Mouse (Mus musculus) ES-Bruce4 (cell line): ENCODE results near the gene Zfp663. TPM values are rescaled to one million over a fixed set of nuclear protein-coding genes. Genes with fewer than 3 reads are reported as not detected.

Experiments
- H3K27ac ChIP-seq: 2 replicates; pipeline ENCODE4 v1.5.1; 2012; ENCODE audit warnings: low read length, inconsistent platforms; ENCODE audit not compliant: insufficient read depth
- H3K27me3 ChIP-seq: 2 replicates; pipeline ENCODE4 v1.6.1; 2012; ENCODE audit warnings: mild to moderate bottlenecking, low read length, inconsistent platforms; ENCODE audit not compliant: control insufficient read depth, poor library complexity, insufficient read depth, severe bottlenecking
- H3K36me3 ChIP-seq: 2 replicates; pipeline ENCODE4 v1.6.1; 2012; ENCODE audit warnings: inconsistent platforms, mild to moderate bottlenecking, low read length, moderate library complexity; ENCODE audit not compliant: control insufficient read depth, poor library complexity, insufficient read depth, severe bottlenecking
- H3K4me1 ChIP-seq: one replicate; pipeline ENCODE4 v1.8.1; 2011; ENCODE audit warnings: low read length; ENCODE audit not compliant: control insufficient read depth, insufficient read depth
- H3K4me3 ChIP-seq: 2 replicates; pipeline ENCODE4 v1.5.1; 2011; ENCODE audit warnings: low read depth, mild to moderate bottlenecking, low read length
- H3K9ac ChIP-seq: 2 replicates; pipeline ENCODE4 v1.6.1; 2012; ENCODE audit warnings: low read depth, mild to moderate bottlenecking, inconsistent platforms; ENCODE audit not compliant: poor library complexity, severe bottlenecking
- H3K9me3 ChIP-seq: replicated peaks from 2 replicates; pipeline ENCODE4 v1.6.1; 2012; ENCODE audit warnings: mild to moderate bottlenecking, low read length, inconsistent platforms; ENCODE audit not compliant: control insufficient read depth, poor library complexity, insufficient read depth, severe bottlenecking
- CTCF ChIP-seq: IDR thresholded peaks from one replicate; pipeline ENCODE4 v1.8.1; 2011; ENCODE audit warnings: low read depth, low read length
- EP300 ChIP-seq: IDR thresholded peaks from 2 replicates; pipeline ENCODE4 v1.6.1; 2011; ENCODE audit warnings: low read depth, low read length; ENCODE audit not compliant: insufficient read depth
- POLR2A ChIP-seq: IDR thresholded peaks from one replicate; pipeline ENCODE4 v1.8.1; 2011; ENCODE audit warnings: low read length; ENCODE audit not compliant: insufficient read depth
- polyA plus RNA-seq: library from polyadenylated mRNA; stranded (reverse); fragments of >200 nt; gene quantifications from 2 replicates; pipeline ENCODE4 v1.2.4, GENCODE M21; 2011; ENCODE audit warnings: low read depth; ENCODE audit not compliant: missing spikeins, insufficient read depth, insufficient read length

The Zfp663 gene
- polyA plus RNA-seq, 1 experiment = not detected

- Histone ChIP-seq H3K9me3 (no peaks in the 10 kb centered on the region), H3K27me3 (no peaks in the 10 kb centered on the region), H3K4me3 (no peak overlapping the region), H3K27ac (no peak overlapping the region), H3K36me3 (no peaks in the 10 kb centered on the region; the same call in 1 of the 2 replicates), H3K9ac (no peak overlapping the region), H3K4me1 (no peaks in the 10 kb centered on the region)
- TF ChIP-seq CTCF (no peak), POLR2A (no peak), EP300 (no peak)
Measured at GRCm38 (mm10) chr2:165304819-165305218, 63.7 kb downstream of the Zfp663 start.

GRCm38 (mm10) chr2:165303354-165304012 is 65.0 kb downstream of the Zfp663 start:
- no peaks in the 10 kb centered on the region for H3K27me3 ChIP-seq
- no peak overlapping the region for H3K27ac ChIP-seq
- no peak overlapping the region for H3K4me3 ChIP-seq
- no peak overlapping the region for H3K9ac ChIP-seq
- H3K4me1 ChIP-seq = no peaks in the 10 kb centered on the region
- no peak for TF ChIP-seq POLR2A
- no peak for TF ChIP-seq CTCF
- no peaks in the 10 kb centered on the region for H3K9me3 ChIP-seq
- H3K36me3 ChIP-seq = no peaks in the 10 kb centered on the region; the same call in 1 of the 2 replicates

GRCm38 (mm10) chr2:165301409-165301808 is 67.1 kb downstream of the Zfp663 start:
- H3K27ac ChIP-seq = no peak overlapping the region
- H3K36me3 ChIP-seq = 0 out of 2 replicates have a peak, but pooled peaks cover 3% of the 10 kb centered on the region
- no peaks in the 10 kb centered on the region for H3K9me3 ChIP-seq
- H3K27me3 ChIP-seq = no peaks in the 10 kb centered on the region
- H3K9ac ChIP-seq = no peak overlapping the region
- no peak overlapping the region for H3K4me3 ChIP-seq
- no peaks in the 10 kb centered on the region for H3K4me1 ChIP-seq
- TF ChIP-seq POLR2A (no peak), EP300 (no peak), CTCF (no peak)

Other genes with a start within 250 kb of the Zfp663 start
- gene Cdh22, start 133.9 kb downstream of the Zfp663 start, polyA plus RNA-seq = 0.35 TPM in 1 of 2 replicates, not detected in the other
- 24.6 and 29.5 TPM in 2 replicates for gene Slc35c2, start 80.9 kb downstream of the Zfp663 start, polyA plus RNA-seq
- gene Elmo2, start 42.2 kb downstream of the Zfp663 start, polyA plus RNA-seq = 43.3 and 43.6 TPM in 2 replicates
- 7.3 and 7.5 TPM in 2 replicates for gene Zfp334, start 19.5 kb upstream of the Zfp663 start, polyA plus RNA-seq
- gene Ocstamp, start 31.7 kb upstream of the Zfp663 start, polyA plus RNA-seq = 0.24 TPM in 1 of 2 replicates, not detected in the other
- gene Slc13a3, start 104.5 kb upstream of the Zfp663 start, polyA plus RNA-seq = not detected in 2 replicates
- gene Trp53rka, start 124.6 kb upstream of the Zfp663 start, polyA plus RNA-seq = 10.7 and 11.8 TPM in 2 replicates
- 0.22 and 0.52 TPM in 2 replicates for gene Slc2a10, start 135.1 kb upstream of the Zfp663 start, polyA plus RNA-seq
- gene Eya2, start 226.3 kb upstream of the Zfp663 start, polyA plus RNA-seq = 1.3 and 3.2 TPM in 2 replicates